Mouse (Mus musculus) limb, embryonic 14.5 days (tissue): ENCODE measurements at regions not wholly inside any gene's neighbourhood (a gene's known extent, or its start where the extent isn't known, plus 50 kb on each side); places are given as distances from the start of the nearest gene placed in this dataset.

Source experiments
- ATAC-seq: fragments of 200-750 bp; cut with Nextera tagmentation; 2 replicates; pipeline ENCODE4 v1.8.0; 2017; ENCODE audit warnings: low read depth, moderate number of reproducible peaks, moderate TSS enrichment; ENCODE audit not compliant: low FRiP score
- DNase-seq: peaks from one replicate; pipeline ENCODE4 v3.0.0-alpha.2; 2015; ENCODE audit warnings: low spot score
- H3K27ac ChIP-seq: fragments of 300-500 bp; sonication (generic); replicated peaks from 2 replicates; pipeline ENCODE4 v1.5.1; 2014; ENCODE audit warnings: low read depth, mild to moderate bottlenecking, low read length, moderate library complexity, mixed read lengths
- H3K27me3 ChIP-seq: fragments of 300-500 bp; sonication (generic); 2 replicates; pipeline ENCODE4 v1.6.1; 2014; ENCODE audit warnings: low read length, mixed read lengths; ENCODE audit not compliant: control insufficient read depth, insufficient read depth
- H3K36me3 ChIP-seq: fragments of 300-500 bp; sonication (generic); 2 replicates; pipeline ENCODE4 v1.6.1; 2014; ENCODE audit warnings: mild to moderate bottlenecking, low read length, moderate library complexity, mixed read lengths; ENCODE audit not compliant: control insufficient read depth, insufficient read depth
- H3K4me1 ChIP-seq: fragments of 300-500 bp; sonication (generic); 2 replicates; pipeline ENCODE4 v1.6.1; 2014; ENCODE audit warnings: antibody characterized with exemption, low read length, mixed read lengths; ENCODE audit not compliant: control insufficient read depth, insufficient read depth
- H3K4me2 ChIP-seq: fragments of 300-500 bp; sonication (generic); replicated peaks from 2 replicates; pipeline ENCODE4 v1.6.1; 2014; ENCODE audit warnings: low read depth, mild to moderate bottlenecking, low read length, moderate library complexity; ENCODE audit not compliant: severe bottlenecking
- H3K4me3 ChIP-seq: fragments of 300-500 bp; sonication (generic); replicated peaks from 2 replicates; pipeline ENCODE4 v1.5.1; 2014; ENCODE audit warnings: low read length
- H3K9ac ChIP-seq: fragments of 300-500 bp; sonication (generic); 2 replicates; pipeline ENCODE4 v1.6.1; 2014; ENCODE audit warnings: mild to moderate bottlenecking, low read depth, low read length, moderate library complexity; ENCODE audit not compliant: severe bottlenecking
- H3K9me3 ChIP-seq: fragments of 300-500 bp; sonication (generic); 2 replicates; pipeline ENCODE4 v1.6.1; 2016; ENCODE audit warnings: low read length; ENCODE audit not compliant: control insufficient read depth
- POLR2A ChIP-seq: fragments of 200-500 bp; IDR thresholded peaks from 2 replicates; pipeline ENCODE4 v1.8.0; 2012; ENCODE audit warnings: inconsistent platforms, mild to moderate bottlenecking, moderate library complexity, borderline replicate concordance; ENCODE audit not compliant: insufficient read depth, insufficient read length; ENCODE audit errors: extremely low read depth
- WGBS: fragments of 180-500 bp; shearing (Covaris S2); extraction: QIAGEN DNeasy Blood & Tissue Kit; methylation state at CpG from one replicate; pipeline ENCODE4 v1.1.7; 2014; 5-methylcytosine and 5-hydroxymethylcytosine counted together

GRCm38 (mm10) chr2:48535453-48535852, 278.5 kb upstream of the Acvr2a start:
- no peaks in the 10 kb centered on the region for H3K36me3 ChIP-seq
- DNase-seq, result no peak
- no peak overlapping the region for H3K9ac ChIP-seq
- H3K27ac ChIP-seq, result no peak overlapping the region
- TF ChIP-seq POLR2A, result no peak
- H3K9me3 ChIP-seq, result no peaks in the 10 kb centered on the region
- H3K27me3 ChIP-seq, result no peaks in the 10 kb centered on the region
- no peak for ATAC-seq
- 85% methylated on average over 2 of the region's 2 CpGs for WGBS
- H3K4me3 ChIP-seq, result no peak overlapping the region
- H3K4me2 ChIP-seq, result no peak overlapping the region
- H3K4me1 ChIP-seq, result no peaks in the 10 kb centered on the region; the same call in 1 of the 2 replicates

GRCm38 (mm10) chr2:48536930-48537329, 277.0 kb upstream of the Acvr2a start:
- Histone ChIP-seq H3K36me3 (no peaks in the 10 kb centered on the region), H3K27me3 (no peaks in the 10 kb centered on the region), H3K27ac (no peak overlapping the region), H3K9me3 (no peaks in the 10 kb centered on the region), H3K4me3 (no peak overlapping the region), H3K9ac (no peak overlapping the region), H3K4me1 (no peaks in the 10 kb centered on the region; the same call in 1 of the 2 replicates), H3K4me2 (no peak overlapping the region)
- no peak for ATAC-seq
- no peak for DNase-seq
- no peak for TF ChIP-seq POLR2A
- 78% methylated on average over 4 of the region's 4 CpGs for WGBS

GRCm38 (mm10) chr2:48538668-48539341, 275.1 kb upstream of the Acvr2a start:
- Histone ChIP-seq H3K4me3 (no peak overlapping the region), H3K36me3 (no peaks in the 10 kb centered on the region), H3K9me3 (no peaks in the 10 kb centered on the region), H3K27me3 (no peaks in the 10 kb centered on the region), H3K27ac (no peak overlapping the region), H3K9ac (no peak overlapping the region), H3K4me2 (no peak overlapping the region), H3K4me1 (no peaks in the 10 kb centered on the region; the same call in 1 of the 2 replicates)
- 48% methylated on average over 13 of the region's 13 CpGs for WGBS
- 0 out of 2 replicates have a peak, but pooled peaks have one; percentile 41 for ATAC-seq
- no peak for TF ChIP-seq POLR2A
- DNase-seq, result peak; percentile 10

- no peaks in the 10 kb centered on the region; the same call in 1 of the 2 replicates for H3K4me1 ChIP-seq
- H3K9ac ChIP-seq, result no peak overlapping the region
- no peak for TF ChIP-seq POLR2A
- H3K36me3 ChIP-seq, result no peaks in the 10 kb centered on the region
- H3K4me2 ChIP-seq, result no peak overlapping the region
- WGBS, result 60% methylated on average over 4 of the region's 4 CpGs
- peak; percentile 38 for DNase-seq
- no peak for ATAC-seq
- H3K27ac ChIP-seq, result no peak overlapping the region
- H3K4me3 ChIP-seq, result no peak overlapping the region
- H3K27me3 ChIP-seq, result no peaks in the 10 kb centered on the region
- no peaks in the 10 kb centered on the region for H3K9me3 ChIP-seq
Observed at GRCm38 (mm10) chr2:48539465-48540055, 274.3 kb upstream of the Acvr2a start.

- H3K9ac ChIP-seq, result no peak overlapping the region
- no peak for TF ChIP-seq POLR2A
- 83% methylated on average over 4 of the region's 4 CpGs for WGBS
Observed at GRCm38 (mm10) chr2:48544377-48544776, 269.5 kb upstream of the Acvr2a start.

GRCm38 (mm10) chr2:48545072-48545471, 268.8 kb upstream of the Acvr2a start:
- H3K4me1 ChIP-seq, result no peaks in the 10 kb centered on the region
- 65% methylated on average over 4 of the region's 4 CpGs for WGBS
- no peaks in the 10 kb centered on the region for H3K27me3 ChIP-seq
- no peak overlapping the region for H3K4me3 ChIP-seq
- no peak overlapping the region for H3K4me2 ChIP-seq
- H3K27ac ChIP-seq, result no peak overlapping the region
- H3K36me3 ChIP-seq, result no peaks in the 10 kb centered on the region
- no peak for ATAC-seq
- no peak for TF ChIP-seq POLR2A
- no peak for DNase-seq
- H3K9me3 ChIP-seq, result no peaks in the 10 kb centered on the region
- H3K9ac ChIP-seq, result no peak overlapping the region

More at GRCm38 (mm10) chr2:48544377-48544776, 269.5 kb upstream of the Acvr2a start:
- DNase-seq (no peak), ATAC-seq (no peak)
- Histone ChIP-seq H3K9me3 (no peaks in the 10 kb centered on the region), H3K27me3 (no peaks in the 10 kb centered on the region), H3K4me3 (no peak overlapping the region), H3K4me1 (no peaks in the 10 kb centered on the region), H3K4me2 (no peak overlapping the region), H3K27ac (no peak overlapping the region), H3K36me3 (no peaks in the 10 kb centered on the region)
